Comparison of ENCODE assay signal across 9 mouse cellular contexts in genomic region chr13:93939363-93940127, GRCm38 (mm10).
A peak's percentile ranks its signal among the peaks of the same experiment; 100 is the strongest.
DNase-seq lines count a peak whose midpoint lies in the region; ATAC-seq lines count a peak whose summit lies in the region.
"Had no signal": no experiment of that assay in that cellular context is flagged by ENCODE, and none has a peak within 500 bp of the region (broad histone marks: within the 10 kb centered on the region; RNA-seq: fewer than 3 reads in every experiment).

No protein-coding gene starts in this region.

- H3K9me3 ChIP-seq in kidney, embryonic 16.5 days (ENCODE audit: low read length): no peaks in the 10 kb centered on the region
- no peaks in the 10 kb centered on the region for H3K9me3 ChIP-seq in hindbrain, embryonic 16.5 days (ENCODE audit: control insufficient read depth, low read length)
- no peaks in the 10 kb centered on the region for H3K9me3 ChIP-seq in forebrain, embryonic 10.5 days

- H3K4me1 ChIP-seq in kidney, embryonic 16.5 days (ENCODE audit: insufficient read depth, low read length): peaks cover 35% of the 10 kb centered on the region
- peaks cover 5% of the 10 kb centered on the region; the same call in 1 of the 2 replicates for H3K4me1 ChIP-seq in hindbrain, embryonic 16.5 days (ENCODE audit: control insufficient read depth, insufficient read depth, low read depth, low read length)
- H3K4me1 ChIP-seq in forebrain, embryonic 10.5 days: peaks cover 17% of the 10 kb centered on the region

- no peaks in the 10 kb centered on the region for H3K27me3 ChIP-seq in kidney, embryonic 16.5 days (ENCODE audit: insufficient read depth, low read length)
- H3K27me3 ChIP-seq in hindbrain, embryonic 16.5 days (replicated peaks; ENCODE audit: control insufficient read depth, insufficient read depth, low read length): no peaks in the 10 kb centered on the region
- no peaks in the 10 kb centered on the region for H3K27me3 ChIP-seq in forebrain, embryonic 10.5 days (ENCODE audit: poor library complexity, severe bottlenecking)
- H3K27me3 ChIP-seq: Patski had no signal

- no peak overlapping the region for H3K4me3 ChIP-seq in kidney, embryonic 16.5 days (ENCODE audit: low read length)
- H3K4me3 ChIP-seq in hindbrain, embryonic 16.5 days (ENCODE audit: low read length): no peak overlapping the region
- H3K4me3 ChIP-seq in forebrain, embryonic 10.5 days: no peak overlapping the region

- no peak for DNase-seq in kidney, adult 11 months
- peak; percentile 6 for DNase-seq in c-Kit-positive CD71-positive TER-119-positive erythroid progenitor cells, embryonic 14.5 days (ENCODE audit: low spot score)
- DNase-seq in forebrain, embryonic 10.5 days (ENCODE audit: extremely low spot score, low spot score): no peak
- no peak for DNase-seq in cerebellum, adult 11 months

- ATAC-seq in kidney, embryonic 16.5 days (ENCODE audit: low FRiP score, low TSS enrichment): peak; percentile 72; the same call in 1 of the 2 replicates
- ATAC-seq in hematopoietic stem cell, adult 5-6 weeks (replicated peaks in 1 of 2; ENCODE audit: insufficient read depth in 1 of 2, low FRiP score in 2 of 2, low TSS enrichment in 1 of 2, low read depth in 1 of 2, poor library complexity in 2 of 2, severe bottlenecking in 2 of 2): peak; percentile 70
- ATAC-seq in megakaryocyte, adult 5-6 weeks (ENCODE audit: poor library complexity, severe bottlenecking): peak; percentile 92
- no peak for ATAC-seq in hindbrain, embryonic 16.5 days
- ATAC-seq: Patski had no signal

- peak overlapping the region; percentile 86 for H3K27ac ChIP-seq in kidney, embryonic 16.5 days (ENCODE audit: low read length)
- H3K27ac ChIP-seq in hindbrain, embryonic 16.5 days (ENCODE audit: low read depth, low read length): no peak overlapping the region
- no peak overlapping the region for H3K27ac ChIP-seq in forebrain, embryonic 10.5 days

- 44% methylated on average over 6 of the region's 6 CpGs for WGBS in kidney, embryonic 16.5 days
- WGBS in hindbrain, embryonic 16.5 days: 68% methylated on average over 6 of the region's 6 CpGs
- WGBS in forebrain, embryonic 10.5 days: 85% methylated on average over 6 of the region's 6 CpGs

- no peak overlapping the region for H3K9ac ChIP-seq in kidney, embryonic 16.5 days (replicated peaks; ENCODE audit: low read length)
- no peak overlapping the region for H3K9ac ChIP-seq in hindbrain, embryonic 16.5 days (ENCODE audit: low read depth, low read length)

- H3K36me3 ChIP-seq in kidney, embryonic 16.5 days (ENCODE audit: insufficient read depth, low read length): no peaks in the 10 kb centered on the region
- H3K36me3 ChIP-seq in hindbrain, embryonic 16.5 days (ENCODE audit: control insufficient read depth, insufficient read depth, low read length): no peaks in the 10 kb centered on the region
- H3K36me3 ChIP-seq in forebrain, embryonic 10.5 days (replicated peaks): no peaks in the 10 kb centered on the region

- no peak overlapping the region for H3K4me2 ChIP-seq in kidney, embryonic 16.5 days (replicated peaks; ENCODE audit: low read depth, low read length)
- no peak overlapping the region for H3K4me2 ChIP-seq in hindbrain, embryonic 16.5 days (ENCODE audit: low read length)
